Mouse (Mus musculus) heart, postnatal 14 days (tissue): ENCODE data around the gene 2810004N23Rik. TPM values are rescaled to one million over a fixed set of nuclear protein-coding genes. Genes with fewer than 3 reads are reported as not detected.
A peak's percentile ranks its signal among the peaks of the same experiment; 100 is the strongest.

Experiments
- DNase-seq, 2 experiments: peaks; one replicate each; pipeline ENCODE4 v3.0.0; 2021 to 2022
- intact Hi-C: fragments of 180-260 bp; cut with DNase I; formaldehyde crosslinking; loops from one replicate; pipeline ENCODE4 v1.15.1; 2025
- total RNA-seq, 2 experiments: library from RNA; stranded (reverse); gene quantifications; 2 replicates each; pipeline ENCODE4 v1.2.3; 2021

The 2810004N23Rik gene
- total RNA-seq, 2 experiments from 2014 or later = 36.4 to 37.8 TPM

GRCm38 (mm10) chr8:124828561-124829240 is 34.2 kb downstream of the 2810004N23Rik start:
- intact Hi-C loops = loop anchor here (5.0 kb wide), 2 partner anchors 91 to 211 kb away; no protein-coding TSS in a partner anchor
- no peak for DNase-seq

- peak; percentile 60 to 80 for DNase-seq
- intact Hi-C loops = loop anchor here (5.0 kb wide), 2 partner anchors 90 to 210 kb away; no protein-coding TSS in a partner anchor
These were observed 35.5 kb downstream of the 2810004N23Rik start for GRCm38 (mm10) chr8:124827387-124827786.

GRCm38 (mm10) chr8:124826658-124827057 is 36.3 kb downstream of the 2810004N23Rik start:
- intact Hi-C loops = loop anchor here (5.0 kb wide), 2 partner anchors 89 to 209 kb away; no protein-coding TSS in a partner anchor
- DNase-seq = peak; percentile 25 to 28

- DNase-seq = no peak
- intact Hi-C loops = no loop called here
These were observed 39.4 kb downstream of the 2810004N23Rik start for GRCm38 (mm10) chr8:124823497-124823896.

- intact Hi-C loops = no loop called here
- no peak for DNase-seq
These were observed 42.8 kb downstream of the 2810004N23Rik start for GRCm38 (mm10) chr8:124820125-124820524.

- intact Hi-C loops = no loop called here
- DNase-seq = no peak
These were observed 43.3 kb downstream of the 2810004N23Rik start for GRCm38 (mm10) chr8:124819612-124820115.

GRCm38 (mm10) chr8:124817361-124817760 is 45.6 kb downstream of the 2810004N23Rik start:
- no peak for DNase-seq
- intact Hi-C loops = no loop called here

GRCm38 (mm10) chr8:124816866-124817265 is 46.1 kb downstream of the 2810004N23Rik start:
- intact Hi-C loops = no loop called here
- no peak for DNase-seq

GRCm38 (mm10) chr8:124815870-124816269 is 47.0 kb downstream of the 2810004N23Rik start:
- DNase-seq = no peak
- intact Hi-C loops = no loop called here

- DNase-seq = no peak
- intact Hi-C loops = no loop called here
These were observed 49.6 kb downstream of the 2810004N23Rik start for GRCm38 (mm10) chr8:124813326-124813725.

GRCm38 (mm10) chr8:124810689-124811394 is 52.1 kb downstream of the 2810004N23Rik start:
- intact Hi-C loops = no loop called here
- no peak for DNase-seq

- intact Hi-C loops = no loop called here
- peak in 1 of 2 experiments; percentile 23 for DNase-seq
These were observed 52.8 kb downstream of the 2810004N23Rik start for GRCm38 (mm10) chr8:124810056-124810610.

- DNase-seq = no peak
These were observed 53.5 kb downstream of the 2810004N23Rik start for GRCm38 (mm10) chr8:124809419-124809818.

GRCm38 (mm10) chr8:124805990-124806389 is 56.9 kb downstream of the 2810004N23Rik start:
- DNase-seq = no peak
- intact Hi-C loops = no loop called here

More at GRCm38 (mm10) chr8:124809419-124809818, 53.5 kb downstream of the 2810004N23Rik start:
- intact Hi-C loops = no loop called here

GRCm38 (mm10) chr8:124803824-124804702 is 58.9 kb downstream of the 2810004N23Rik start:
- no peak for DNase-seq
- intact Hi-C loops = no loop called here

GRCm38 (mm10) chr8:124800542-124800941 is 62.4 kb downstream of the 2810004N23Rik start:
- DNase-seq = no peak
- intact Hi-C loops = no loop called here

- intact Hi-C loops = no loop called here
- DNase-seq = no peak
These were observed 67.0 kb downstream of the 2810004N23Rik start for GRCm38 (mm10) chr8:124795781-124796488.

GRCm38 (mm10) chr8:124794486-124794780 is 68.5 kb downstream of the 2810004N23Rik start:
- intact Hi-C loops = no loop called here
- DNase-seq = peak; percentile 40 to 49

- no peak for DNase-seq
These were observed 69.0 kb downstream of the 2810004N23Rik start for GRCm38 (mm10) chr8:124793661-124794485.

More at GRCm38 (mm10) chr8:124793661-124794485, 69.0 kb downstream of the 2810004N23Rik start:
- intact Hi-C loops = no loop called here
